Mouse (Mus musculus): ENCODE results near the gene E130311K13Rik.

- TF ChIP-seq CTCF (IDR thresholded peaks at IDR 0.05; ENCODE audit: low read depth, low read length): no peak
- no peak for TF ChIP-seq POLR2A (IDR thresholded peaks at IDR 0.05; ENCODE audit: borderline replicate concordance, low read depth, low read length)
These were observed 47.0 kb upstream of the E130311K13Rik start, which contains the start of gene Gmps for GRCm38 (mm10) chr3:63975955-63976908.

Data from bone marrow macrophage, adult 2 months (primary cell).